Mouse (Mus musculus) MEL (cell line): ENCODE measurements at regions not wholly inside any gene's neighbourhood (a gene's known extent, or its start where the extent isn't known, plus 50 kb on each side); places are given as distances from the start of the nearest gene placed in this dataset.

Experiments used
- DNase-seq: peaks from one replicate; pipeline ENCODE4 v3.0.0; 2011; ENCODE audit warnings: low read depth, low spot score
- H3K27ac ChIP-seq: 2 replicates; pipeline ENCODE4 v1.5.1; 2012; ENCODE audit warnings: low read depth, mild to moderate bottlenecking, control low read depth, low read length, moderate library complexity; ENCODE audit not compliant: control insufficient read depth
- H3K27me3 ChIP-seq, 2 experiments: fragments of 150-350 bp in 1 of 2; sonication (generic) in 1 of 2; 2 replicates each; pipeline ENCODE4 v1.6.1; 2012; ENCODE audit warnings: low read length in 2 of 2, mild to moderate bottlenecking in 2 of 2, improper control_type of control experiment in 1 of 2, moderate library complexity in 1 of 2; ENCODE audit not compliant: insufficient read depth in 2 of 2, control insufficient read depth in 1 of 2
- H3K36me3 ChIP-seq, 2 experiments: 2 replicates each; pipeline ENCODE4 v1.6.1; 2012 to 2014; ENCODE audit warnings: low read length in 2 of 2, improper control_type of control experiment in 1 of 2, inconsistent platforms in 1 of 2, mild to moderate bottlenecking in 1 of 2; ENCODE audit not compliant: insufficient read depth in 2 of 2, control insufficient read depth in 1 of 2
- H3K4me1 ChIP-seq, 2 experiments: fragments of 150-350 bp in 1 of 2; sonication (generic) in 1 of 2; 2 replicates each; pipeline ENCODE4 v1.6.1; 2012; ENCODE audit warnings: low read length in 2 of 2, improper control_type of control experiment in 1 of 2, mild to moderate bottlenecking in 1 of 2; ENCODE audit not compliant: insufficient read depth in 2 of 2, control insufficient read depth in 1 of 2
- H3K4me3 ChIP-seq, 2 experiments: fragments of 150-350 bp in 1 of 2; sonication (generic) in 1 of 2; 2 replicates each; pipeline ENCODE4 v1.5.1; 2012; ENCODE audit warnings: low read depth in 2 of 2, low read length in 2 of 2, mild to moderate bottlenecking in 2 of 2, moderate library complexity in 2 of 2, control low read depth in 1 of 2, improper control_type of control experiment in 1 of 2; ENCODE audit not compliant: control insufficient read depth in 1 of 2, insufficient read depth in 1 of 2
- H3K79me2 ChIP-seq: 2 replicates; pipeline ENCODE4 v1.6.1; 2012; ENCODE audit warnings: mild to moderate bottlenecking, low read length, moderate library complexity; ENCODE audit not compliant: control insufficient read depth, poor library complexity, insufficient read depth
- H3K9ac ChIP-seq: 2 replicates; pipeline ENCODE4 v1.6.1; 2012; ENCODE audit warnings: low read depth, mild to moderate bottlenecking, control low read depth, low read length, moderate library complexity; ENCODE audit not compliant: control insufficient read depth, poor library complexity, severe bottlenecking
- H3K9me3 ChIP-seq: fragments of 150-350 bp; sonication (generic); replicated peaks from 2 replicates; pipeline ENCODE4 v1.6.1; 2012; ENCODE audit warnings: mild to moderate bottlenecking, low read length, improper control_type of control experiment, moderate library complexity; ENCODE audit not compliant: insufficient read depth
- CHD1 ChIP-seq: IDR thresholded peaks from 2 replicates; pipeline ENCODE4 v1.6.1; 2012; ENCODE audit warnings: low read depth, mild to moderate bottlenecking, inconsistent platforms, low read length, improper control_type of control experiment
- CHD2 ChIP-seq: IDR thresholded peaks from 2 replicates; pipeline ENCODE4 v1.6.1; 2011; ENCODE audit warnings: low read length, improper control_type of control experiment
- CTCF ChIP-seq, 3 experiments: IDR thresholded peaks in 2 of 3; conservative IDR thresholded peaks in 1 of 3; 2 replicates each; pipeline ENCODE4 v1.5.1; 2011 to 2012; ENCODE audit warnings: low read length in 3 of 3, low read depth in 2 of 3, mild to moderate bottlenecking in 2 of 3, improper control_type of control experiment in 1 of 3, inconsistent platforms in 1 of 3, mixed read lengths in 1 of 3, moderate library complexity in 1 of 3; ENCODE audit not compliant: control insufficient read depth in 1 of 3, insufficient read depth in 1 of 3, poor library complexity in 1 of 3, severe bottlenecking in 1 of 3
- E2F4 ChIP-seq: IDR thresholded peaks from 2 replicates; pipeline ENCODE4 v1.6.1; 2011; ENCODE audit warnings: low read depth, low read length, improper control_type of control experiment, borderline replicate concordance
- ELF1 ChIP-seq: IDR thresholded peaks from 2 replicates; pipeline ENCODE4 v1.6.1; 2014; ENCODE audit warnings: low read depth, mild to moderate bottlenecking, inconsistent platforms, low read length, improper control_type of control experiment, moderate library complexity
- ETS1 ChIP-seq: IDR thresholded peaks from 2 replicates; pipeline ENCODE4 v1.6.1; 2012; ENCODE audit warnings: low read depth, mild to moderate bottlenecking, inconsistent platforms, low read length, improper control_type of control experiment, moderate library complexity
- GABPA ChIP-seq: IDR thresholded peaks from 2 replicates; pipeline ENCODE4 v1.6.1; 2012; ENCODE audit warnings: low read depth, mild to moderate bottlenecking, inconsistent platforms, low read length, improper control_type of control experiment, moderate library complexity
- HCFC1 ChIP-seq: IDR thresholded peaks from 2 replicates; pipeline ENCODE4 v1.6.1; 2012; ENCODE audit warnings: low read depth, mild to moderate bottlenecking, inconsistent platforms, low read length, improper control_type of control experiment, moderate library complexity
- JUND ChIP-seq: IDR thresholded peaks from 2 replicates; pipeline ENCODE4 v1.6.1; 2011; ENCODE audit warnings: low read depth, mild to moderate bottlenecking, improper control_type of control experiment, low read length
- KAT2A ChIP-seq: conservative IDR thresholded peaks from 2 replicates; pipeline ENCODE4 v1.6.1; 2012; ENCODE audit warnings: low read depth, low read length, improper control_type of control experiment, inconsistent platforms
- MAFK ChIP-seq: IDR thresholded peaks from 2 replicates; pipeline ENCODE4 v1.6.1; 2011; ENCODE audit warnings: low read depth, mild to moderate bottlenecking, low read length, improper control_type of control experiment, borderline replicate concordance
- MAX ChIP-seq: IDR thresholded peaks from 2 replicates; pipeline ENCODE4 v1.6.1; 2011; ENCODE audit warnings: low read length, improper control_type of control experiment
- MAZ ChIP-seq: IDR thresholded peaks from 2 replicates; pipeline ENCODE4 v1.6.1; 2012; ENCODE audit warnings: low read depth, mild to moderate bottlenecking, inconsistent platforms, low read length, improper control_type of control experiment
- MYB ChIP-seq: IDR thresholded peaks from 2 replicates; pipeline ENCODE4 v1.6.1; 2011; ENCODE audit warnings: mild to moderate bottlenecking, low read depth, low read length, improper control_type of control experiment
- NELFE ChIP-seq: IDR thresholded peaks from 2 replicates; pipeline ENCODE4 v1.6.1; 2011; ENCODE audit warnings: low read depth, low read length, improper control_type of control experiment
- POLR2A ChIP-seq, 2 experiments: IDR thresholded peaks; 2 replicates each; pipeline ENCODE4 v1.6.1; 2011 to 2012; ENCODE audit warnings: low read length in 2 of 2, mild to moderate bottlenecking in 2 of 2, control low read depth in 1 of 2, improper control_type of control experiment in 1 of 2, low read depth in 1 of 2, moderate library complexity in 1 of 2; ENCODE audit not compliant: control insufficient read depth in 1 of 2, insufficient read depth in 1 of 2, poor library complexity in 1 of 2
- POLR2AphosphoS2 ChIP-seq: IDR thresholded peaks from 2 replicates; pipeline ENCODE4 v1.6.1; 2011; ENCODE audit warnings: low read length, improper control_type of control experiment
- SMC3 ChIP-seq: IDR thresholded peaks from 2 replicates; pipeline ENCODE4 v1.6.1; 2011; ENCODE audit warnings: low read depth, low read length, improper control_type of control experiment
- TCF12 ChIP-seq: IDR thresholded peaks from 2 replicates; pipeline ENCODE4 v1.6.1; 2014; ENCODE audit warnings: low read depth, mild to moderate bottlenecking, inconsistent platforms, low read length, improper control_type of control experiment, moderate library complexity
- USF1 ChIP-seq: IDR thresholded peaks from 2 replicates; pipeline ENCODE4 v1.6.1; 2014; ENCODE audit warnings: low read depth, mild to moderate bottlenecking, inconsistent platforms, low read length, improper control_type of control experiment, moderate library complexity
- USF2 ChIP-seq, 2 experiments: IDR thresholded peaks; 2 replicates each; pipeline ENCODE4 v1.6.1; 2011 to 2012; ENCODE audit warnings: improper control_type of control experiment in 2 of 2, low read length in 2 of 2, borderline replicate concordance in 1 of 2, inconsistent platforms in 1 of 2, low read depth in 1 of 2, mild to moderate bottlenecking in 1 of 2; ENCODE audit not compliant: insufficient read depth in 1 of 2
- ZC3H11A ChIP-seq: IDR thresholded peaks from 2 replicates; pipeline ENCODE4 v1.6.1; 2012; ENCODE audit warnings: low read depth, mild to moderate bottlenecking, inconsistent platforms, low read length, improper control_type of control experiment
- ZMIZ1 ChIP-seq: IDR thresholded peaks from 2 replicates; pipeline ENCODE4 v1.6.1; 2012; ENCODE audit warnings: low read depth, mild to moderate bottlenecking, inconsistent platforms, low read length, improper control_type of control experiment, moderate library complexity
- ZNF384 ChIP-seq: IDR thresholded peaks from 2 replicates; pipeline ENCODE4 v1.6.1; 2012; ENCODE audit warnings: low read depth, mild to moderate bottlenecking, inconsistent platforms, low read length, improper control_type of control experiment

- H3K27me3 ChIP-seq: no peaks in the 10 kb centered on the region
- no peaks in the 10 kb centered on the region for H3K79me2 ChIP-seq
- H3K4me3 ChIP-seq: no peak overlapping the region
- TF ChIP-seq GABPA (no peak), KAT2A (no peak), ZC3H11A (no peak), SMC3 (no peak), HCFC1 (no peak), TCF12 (no peak)
- TF ChIP-seq, all 39 proteins: peak for 0
- Histone ChIP-seq H3K9me3 (no peaks in the 10 kb centered on the region), H3K9ac (no peak overlapping the region), H3K36me3 (no peaks in the 10 kb centered on the region), H3K4me1 (no peaks in the 10 kb centered on the region), H3K27ac (no peak overlapping the region)
- no peak for DNase-seq
Measured at GRCm38 (mm10) chr5:128487371-128487770, 54.5 kb upstream of the Tmem132d start.

- Histone ChIP-seq H3K27ac (no peak overlapping the region), H3K9ac (no peak overlapping the region), H3K9me3 (no peaks in the 10 kb centered on the region)
- no peak for DNase-seq
- TF ChIP-seq ELF1: no peak
- no peak for TF ChIP-seq ZC3H11A
- TF ChIP-seq MAZ: no peak
- no peak for TF ChIP-seq USF2 (IDR thresholded peaks at IDR 0.05; ENCODE audit: borderline replicate concordance in 1 of 2, insufficient read depth in 1 of 2, low read depth in 1 of 2, low read length in 2 of 2)
- no peak for TF ChIP-seq KAT2A
- TF ChIP-seq JUND: no peak
- TF ChIP-seq MAX: no peak
- TF ChIP-seq NELFE: no peak
- TF ChIP-seq MYB: no peak
- no peak for TF ChIP-seq POLR2A (IDR thresholded peaks at IDR 0.05; ENCODE audit: control insufficient read depth in 1 of 2, insufficient read depth in 1 of 2, low read depth in 1 of 2, low read length in 2 of 2, poor library complexity in 1 of 2)
- no peak for TF ChIP-seq E2F4
- TF ChIP-seq USF1: no peak
- TF ChIP-seq, all 39 proteins: peak for 0
- Histone ChIP-seq H3K27me3 (no peaks in the 10 kb centered on the region), H3K4me3 (no peak overlapping the region), H3K4me1 (no peaks in the 10 kb centered on the region), H3K36me3 (no peaks in the 10 kb centered on the region), H3K79me2 (no peaks in the 10 kb centered on the region)
Measured at GRCm38 (mm10) chr5:128484116-128484515, 51.2 kb upstream of the Tmem132d start.

- Histone ChIP-seq H3K27ac (no peak overlapping the region), H3K9ac (no peak overlapping the region), H3K79me2 (no peaks in the 10 kb centered on the region), H3K4me1 (no peaks in the 10 kb centered on the region)
- DNase-seq: no peak
- TF ChIP-seq CHD2: no peak
- TF ChIP-seq ZMIZ1: no peak
- TF ChIP-seq MAX: no peak
- no peak for TF ChIP-seq MAFK
- no peak for TF ChIP-seq MYB
- TF ChIP-seq USF1: no peak
- TF ChIP-seq E2F4: no peak
- no peak for TF ChIP-seq HCFC1
- no peak for TF ChIP-seq GABPA
- TF ChIP-seq CTCF (IDR thresholded peaks at IDR 0.05 in 2 of 3, conservative IDR thresholded peaks at IDR 0.05 in 1 of 3; ENCODE audit: control insufficient read depth in 1 of 3, insufficient read depth in 1 of 3, low read depth in 2 of 3, low read length in 3 of 3, poor library complexity in 1 of 3, severe bottlenecking in 1 of 3): no peak
- TF ChIP-seq ETS1: no peak
- TF ChIP-seq MAZ: no peak
- TF ChIP-seq CHD1: no peak
- TF ChIP-seq ZNF384: no peak
- TF ChIP-seq SMC3: no peak
- no peak for TF ChIP-seq POLR2AphosphoS2
- TF ChIP-seq, all 39 proteins: peak for 0
- H3K27me3 ChIP-seq: no peaks in the 10 kb centered on the region
- no peaks in the 10 kb centered on the region for H3K36me3 ChIP-seq
- no peak overlapping the region for H3K4me3 ChIP-seq
- no peaks in the 10 kb centered on the region for H3K9me3 ChIP-seq
Measured at GRCm38 (mm10) chr5:128483441-128483810, 50.5 kb upstream of the Tmem132d start.
